Mouse (Mus musculus): Measurements from ENCODE around the gene Tmem86b. TPM values are rescaled to one million over a fixed set of nuclear protein-coding genes. Genes with fewer than 3 reads are reported as not detected.
"Not testable (repeated sequence)": the region's sequence is repeated elsewhere in the genome, so short reads cannot be mapped to it uniquely, and the experiment has no call there.

Gene Tmem86b
- total RNA-seq, 2 experiments from 2014 or later: 5.9 to 8.2 TPM

DNA sequence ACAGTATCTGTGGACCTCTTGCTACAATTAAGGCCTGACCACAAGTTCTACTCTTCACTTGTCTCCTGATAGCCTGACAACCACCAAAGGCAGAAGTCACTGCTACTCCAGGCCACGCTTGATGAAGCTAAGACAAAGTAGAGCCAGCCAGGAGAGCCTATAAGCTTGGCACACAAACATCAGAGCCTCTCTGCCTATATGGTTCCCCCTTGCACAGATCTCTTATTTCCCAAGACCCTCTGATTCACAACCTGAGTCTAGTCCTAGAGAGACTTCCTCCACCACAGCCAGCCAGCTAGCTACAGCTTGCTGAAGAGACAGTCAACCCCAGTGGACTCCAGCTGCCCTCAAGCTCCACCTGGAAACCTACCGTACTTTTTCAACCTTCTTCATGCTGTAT is 16.8 kb upstream of the Tmem86b start:
- DNase-seq: no peak

DNA sequence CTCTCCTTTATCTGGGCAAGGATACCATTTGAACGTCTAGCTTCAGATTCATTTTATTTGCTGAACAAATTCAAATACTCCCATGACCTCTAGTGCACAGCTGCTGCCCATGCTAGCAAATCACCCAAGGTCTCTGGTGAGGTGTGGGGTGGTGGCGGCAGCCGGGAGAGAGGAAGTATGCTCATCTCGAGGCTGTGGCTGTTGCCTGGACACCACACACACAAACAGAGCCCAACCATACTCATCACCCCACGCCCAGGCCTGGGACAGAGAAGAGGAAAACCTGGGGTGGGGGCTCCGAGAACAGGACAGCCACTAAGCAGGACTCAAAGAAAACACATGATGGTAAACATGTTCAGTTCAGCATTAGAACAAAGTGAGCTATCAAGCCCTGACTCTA is 16.1 kb upstream of the Tmem86b start:
- DNase-seq: peak; percentile 53 to 54

DNA sequence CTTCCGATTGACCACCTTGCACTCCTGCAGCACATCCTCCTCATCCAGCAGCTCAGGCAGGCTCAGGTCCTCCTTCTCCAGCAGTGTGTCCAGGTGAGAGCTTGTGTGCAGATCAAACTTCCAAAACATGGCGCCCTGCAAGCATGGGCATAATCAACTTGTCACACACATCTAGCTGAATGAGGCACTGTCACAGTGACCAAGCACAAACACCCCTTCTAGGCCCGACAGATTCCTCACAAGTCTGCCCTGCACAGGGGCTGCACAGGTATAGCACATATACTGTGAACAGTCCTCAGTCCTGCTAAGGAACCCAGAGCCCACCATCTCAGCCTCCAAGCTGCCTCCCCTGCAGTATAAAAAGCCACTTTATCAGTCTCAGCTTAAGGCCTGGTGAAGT is 15.6 kb upstream of the Tmem86b start:
- no peak for DNase-seq

DNA sequence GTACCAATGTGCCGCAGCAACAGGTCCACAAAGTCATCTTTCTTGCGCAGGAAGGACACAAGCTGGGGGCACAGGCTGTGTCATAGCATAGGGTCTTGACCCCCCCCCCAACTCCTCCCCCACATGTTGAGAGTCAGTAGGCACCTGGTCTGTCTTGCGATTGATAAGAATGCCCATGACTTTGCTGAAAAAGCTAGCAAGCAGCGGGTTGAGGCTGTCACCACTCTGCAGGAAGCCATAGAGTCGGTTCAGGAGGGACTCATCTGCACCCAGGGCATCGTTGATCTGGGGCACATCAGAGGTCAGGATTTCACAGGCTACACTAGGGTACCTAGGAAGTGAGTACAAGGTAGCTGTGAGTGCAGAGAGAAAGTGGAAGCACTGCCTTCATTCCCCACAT is 12.0 kb upstream of the Tmem86b start:
- no peak for DNase-seq

DNA sequence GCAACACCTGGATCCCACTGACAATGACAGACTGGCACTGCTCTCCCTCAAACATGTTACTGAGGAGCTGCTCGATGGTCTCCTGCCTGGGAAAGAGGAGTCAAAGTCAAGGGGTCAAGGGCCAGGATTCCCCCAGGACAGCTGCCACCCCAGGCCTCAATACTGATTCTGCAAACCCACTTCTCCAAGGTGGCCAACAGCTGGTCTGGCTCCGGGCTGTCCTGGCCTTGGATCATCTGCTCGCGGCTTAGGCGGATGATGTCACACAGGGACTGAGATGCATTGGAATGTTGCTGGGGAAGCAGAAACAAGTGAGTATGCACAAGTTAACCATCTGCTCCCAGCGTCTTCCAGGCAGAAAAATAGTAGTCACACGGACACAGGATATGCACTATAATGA is 10.7 kb upstream of the Tmem86b start:
- peak; percentile 46 to 48 for DNase-seq

DNA sequence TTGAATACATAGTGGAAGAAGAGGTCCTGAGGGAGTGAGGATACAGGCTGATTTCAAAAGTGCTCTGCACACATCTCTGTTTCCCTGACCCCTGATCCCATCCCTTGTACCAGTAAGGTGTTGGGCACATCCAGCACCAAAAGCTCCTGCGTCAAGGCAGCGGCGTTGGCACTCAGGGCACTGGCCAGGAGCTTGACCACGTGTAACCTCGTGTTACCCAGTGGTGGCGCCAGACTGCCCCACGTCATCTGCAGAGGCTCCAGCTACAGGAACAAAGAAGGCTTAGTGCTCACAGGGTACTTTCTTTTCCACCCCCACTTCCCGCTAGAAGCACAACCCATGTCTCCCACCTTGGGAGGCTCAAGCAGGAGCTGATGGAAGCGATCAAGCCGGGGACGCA is 9.9 kb upstream of the Tmem86b start:
- DNase-seq: no peak

DNA sequence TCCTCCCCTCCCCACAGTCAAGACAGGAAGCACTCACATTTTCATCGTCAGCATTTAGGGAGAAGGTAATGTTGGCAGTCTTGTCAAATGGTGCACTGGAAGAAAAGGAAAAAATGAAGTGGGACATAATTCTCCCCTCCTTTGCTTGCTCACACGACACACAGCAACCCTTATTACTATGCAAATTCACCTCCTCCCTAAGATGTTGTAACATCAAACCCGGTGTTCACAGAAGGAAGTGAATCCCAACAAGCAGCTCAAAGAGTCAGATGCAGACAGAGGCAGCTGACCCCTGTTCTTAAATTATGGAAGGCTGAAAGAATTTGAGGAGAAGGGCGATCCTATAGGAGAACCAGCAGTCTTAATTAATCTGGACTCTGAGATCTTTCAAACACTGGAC is 5.0 kb upstream of the Tmem86b start:
- no peak for DNase-seq

DNA sequence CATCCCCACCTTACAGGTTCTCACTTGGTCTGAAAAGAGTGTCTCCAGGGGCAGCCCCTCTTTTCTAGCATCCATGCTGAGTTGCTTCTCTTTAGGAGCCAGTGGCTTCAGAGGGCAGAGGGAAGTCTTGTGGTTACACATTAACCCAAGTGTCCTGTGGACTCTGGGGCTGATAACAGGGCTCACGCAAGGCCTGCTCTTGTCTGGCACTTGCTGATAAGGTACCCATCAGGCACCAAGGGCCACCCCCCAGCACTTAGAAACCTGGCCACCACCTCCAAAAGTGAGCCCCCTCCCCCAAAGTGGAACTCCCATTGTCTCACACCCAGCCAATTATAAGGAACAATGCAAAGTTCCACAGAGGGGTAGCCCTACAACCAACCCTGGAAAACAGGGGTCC is 1.0 kb downstream of the Tmem86b start:
- no peak for DNase-seq

DNA sequence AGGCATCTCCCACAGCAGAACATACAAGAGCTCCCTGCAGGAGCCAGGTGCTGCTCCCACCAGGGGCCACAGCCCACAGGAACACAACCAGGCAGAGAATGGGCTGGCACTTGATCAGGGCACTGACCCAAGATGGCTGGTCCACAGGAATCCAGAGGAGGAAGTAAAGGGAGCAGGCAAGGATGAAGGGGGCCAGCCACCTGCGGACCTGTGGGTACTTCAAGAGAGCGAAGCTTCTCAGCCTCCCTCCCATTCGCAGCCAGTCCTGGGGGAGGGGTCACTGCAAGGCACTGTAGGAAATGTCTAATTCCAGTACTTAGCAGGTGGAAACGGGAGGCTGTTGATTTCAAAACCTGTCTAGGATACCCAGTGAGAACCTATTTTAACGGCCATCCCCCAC is 1.6 kb downstream of the Tmem86b start:
- no peak for DNase-seq

DNA sequence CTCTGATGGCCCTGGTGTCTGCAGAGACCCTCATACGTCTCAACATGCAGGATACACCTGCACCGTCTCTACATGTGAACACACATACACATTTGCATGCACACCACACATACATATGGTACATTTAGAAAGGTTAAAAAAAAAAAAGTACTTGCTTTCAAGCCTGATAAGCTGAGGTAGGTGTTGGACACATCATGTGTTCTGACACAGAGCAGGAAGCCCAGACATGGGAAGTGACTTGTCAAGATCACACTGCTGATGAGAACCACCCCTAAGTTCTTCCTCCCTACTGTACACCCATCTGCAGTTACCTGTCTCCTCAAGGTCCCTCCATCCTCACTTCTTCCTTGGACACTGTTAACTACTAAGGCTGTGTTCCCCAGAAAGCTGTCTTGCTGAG is 5.3 kb downstream of the Tmem86b start:
- DNase-seq: no peak

DNA sequence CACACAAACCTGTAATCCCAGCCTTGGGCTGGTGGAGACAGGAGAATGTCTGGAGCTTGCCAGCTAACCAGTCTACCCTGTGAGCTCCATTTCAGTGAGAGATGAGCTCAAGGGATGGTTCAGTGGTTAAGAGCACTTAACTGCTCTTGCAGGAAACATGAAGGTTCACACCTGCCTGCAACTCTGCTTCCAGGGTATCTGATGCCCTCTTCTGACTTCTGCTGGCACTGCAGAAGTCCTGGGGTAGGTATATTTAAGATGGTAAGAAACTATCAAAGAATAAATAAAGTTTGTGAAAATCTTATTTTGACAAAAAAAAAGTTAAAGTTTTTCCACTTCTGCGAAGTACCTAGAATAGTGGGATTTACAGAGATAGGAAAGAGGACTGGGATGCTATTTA is 6.9 kb downstream of the Tmem86b start:
- no peak for DNase-seq

DNA sequence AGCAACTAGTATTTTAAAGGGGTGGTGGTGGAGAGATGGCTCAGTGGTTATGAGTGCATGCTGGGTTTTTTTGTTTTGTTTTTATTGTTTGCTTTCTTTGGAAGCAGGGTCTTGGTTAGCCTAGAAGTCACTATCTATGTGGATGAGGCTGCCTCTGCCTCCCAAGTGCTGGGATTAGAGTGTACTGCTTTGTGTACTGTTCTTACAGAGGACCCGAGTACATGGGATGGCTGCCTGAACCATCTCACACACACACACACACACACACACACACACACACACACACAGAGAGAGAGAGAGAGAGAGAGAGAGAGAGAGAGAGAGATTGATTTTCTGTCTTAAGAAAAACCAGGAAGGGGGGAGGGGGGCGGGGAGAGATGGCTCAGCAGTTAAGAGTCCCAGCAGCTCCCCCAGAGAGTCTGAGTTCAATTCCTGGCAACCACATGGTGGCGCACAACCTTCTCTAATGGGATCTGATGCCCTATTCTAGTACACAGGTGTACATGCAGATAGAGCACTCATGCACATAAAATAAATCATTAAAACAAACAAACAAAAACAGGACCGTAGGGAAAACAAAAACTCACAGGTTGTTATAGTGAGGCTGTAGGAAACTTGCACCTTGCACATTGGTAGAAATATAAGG is 7.6 kb downstream of the Tmem86b start:
- peak; percentile 68 to 70 for DNase-seq

DNA sequence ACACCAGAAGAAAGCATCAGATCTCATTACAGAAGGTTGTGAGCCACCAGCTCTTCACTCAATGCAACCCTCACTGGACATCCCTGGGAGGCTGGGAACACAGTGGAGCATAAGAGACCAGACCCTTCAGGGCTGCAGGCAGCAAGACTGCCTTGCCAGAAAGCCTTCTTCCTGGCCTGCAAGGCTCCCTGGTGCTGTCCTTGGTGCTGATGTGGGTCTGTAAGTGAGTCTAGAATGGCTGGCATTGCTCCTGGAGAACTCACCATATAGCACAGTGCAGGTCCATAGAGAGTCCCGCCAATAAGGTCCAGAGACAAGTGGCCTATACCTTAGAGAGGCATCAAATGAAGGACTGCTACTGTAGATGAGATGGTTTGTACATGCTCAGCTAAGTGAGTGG is 11.2 kb downstream of the Tmem86b start:
- DNase-seq: peak; percentile 70 to 82

DNA sequence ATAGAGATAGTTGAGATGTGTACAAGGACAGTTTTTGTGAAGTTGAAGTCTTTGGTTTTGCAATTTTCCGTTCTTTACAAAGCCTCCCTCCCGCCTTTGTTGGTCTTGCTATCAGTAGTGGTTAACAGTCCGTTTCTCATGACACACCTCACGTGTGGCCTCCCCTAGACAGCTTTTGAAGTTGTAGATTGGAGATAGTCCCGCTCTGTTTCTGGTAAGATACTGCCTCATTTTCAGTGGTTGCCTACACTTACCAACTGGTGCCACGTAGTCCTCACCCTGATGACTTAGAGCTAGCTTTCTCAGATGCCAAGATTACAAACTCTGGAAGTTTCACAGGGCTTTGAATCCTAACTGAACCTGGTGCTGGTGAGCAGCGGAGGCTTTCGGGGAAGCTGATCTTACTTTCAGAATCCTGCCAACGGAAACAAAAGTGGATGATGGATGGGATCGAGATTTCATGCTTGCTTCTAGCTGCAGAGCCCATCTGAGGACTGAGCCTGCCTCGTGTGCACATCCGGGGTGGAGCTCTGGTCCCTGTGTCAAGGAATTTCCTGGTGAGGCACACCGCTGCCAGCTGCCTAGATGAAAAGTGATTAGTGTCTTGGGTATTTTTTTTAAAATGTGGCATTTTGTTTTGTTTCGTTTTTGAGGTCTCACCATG is 17.4 kb downstream of the Tmem86b start:
- no peak for DNase-seq

DNA sequence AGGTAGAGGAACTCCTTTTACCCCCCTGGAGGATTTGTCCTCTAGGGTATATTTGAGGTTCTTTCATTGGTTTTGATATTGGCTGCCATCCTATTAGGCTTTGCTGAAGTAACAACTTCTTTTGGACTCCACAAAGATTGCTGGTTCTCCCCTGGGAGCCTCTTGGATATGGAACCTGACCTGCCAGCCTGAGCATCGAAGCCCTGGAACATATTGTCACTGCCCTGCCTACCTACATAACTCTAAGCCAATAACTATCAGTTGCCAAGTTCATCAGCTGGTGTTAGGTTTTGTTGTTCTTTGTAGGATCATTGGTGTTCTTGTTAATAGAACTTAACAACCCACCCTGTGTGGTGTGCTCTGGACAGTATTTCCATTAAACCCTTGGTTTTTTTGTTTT is 18.3 kb downstream of the Tmem86b start:
- DNase-seq: no peak

DNA sequence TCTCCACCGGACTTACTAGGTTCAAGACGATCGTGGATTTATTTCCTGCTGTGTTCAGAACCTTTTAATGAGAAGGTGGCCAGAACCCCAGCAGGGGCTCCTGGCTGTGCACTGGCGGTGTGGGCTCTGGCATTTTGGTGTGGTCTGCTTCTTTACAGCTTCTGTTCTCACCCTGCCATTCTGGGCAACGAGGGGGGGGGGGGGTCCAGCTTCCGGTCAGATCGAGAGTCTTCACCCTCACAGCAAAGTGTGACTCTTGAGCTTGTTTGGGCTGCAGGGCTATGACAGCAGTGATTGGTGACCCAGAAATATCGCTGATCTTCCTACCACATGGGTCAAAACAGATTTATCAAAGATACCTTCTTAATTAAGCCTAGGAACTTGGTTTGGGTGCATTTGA is 18.8 kb downstream of the Tmem86b start:
- DNase-seq: no peak

DNA sequence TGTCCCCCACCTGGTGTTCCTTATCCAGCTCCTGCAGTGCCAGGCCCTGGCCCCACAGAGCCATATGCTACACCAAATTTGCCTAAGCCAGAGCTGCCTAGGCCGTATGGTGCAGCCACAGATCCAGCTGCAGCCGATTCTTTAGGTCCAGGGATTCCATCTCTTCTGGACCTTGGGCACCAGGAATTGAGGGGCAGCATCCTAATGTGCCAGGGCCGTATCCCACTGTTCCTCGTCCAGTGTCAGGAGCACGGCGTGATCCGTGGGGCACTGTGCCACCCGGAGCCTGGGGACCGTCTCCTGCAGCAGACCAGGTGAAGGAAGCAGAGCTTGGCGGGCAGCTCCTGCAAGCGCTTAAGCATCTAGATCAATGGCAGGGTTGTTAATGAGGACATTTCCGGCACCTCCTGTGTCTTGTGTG is 19.3 kb downstream of the Tmem86b start:
- DNase-seq: no peak

DNA sequence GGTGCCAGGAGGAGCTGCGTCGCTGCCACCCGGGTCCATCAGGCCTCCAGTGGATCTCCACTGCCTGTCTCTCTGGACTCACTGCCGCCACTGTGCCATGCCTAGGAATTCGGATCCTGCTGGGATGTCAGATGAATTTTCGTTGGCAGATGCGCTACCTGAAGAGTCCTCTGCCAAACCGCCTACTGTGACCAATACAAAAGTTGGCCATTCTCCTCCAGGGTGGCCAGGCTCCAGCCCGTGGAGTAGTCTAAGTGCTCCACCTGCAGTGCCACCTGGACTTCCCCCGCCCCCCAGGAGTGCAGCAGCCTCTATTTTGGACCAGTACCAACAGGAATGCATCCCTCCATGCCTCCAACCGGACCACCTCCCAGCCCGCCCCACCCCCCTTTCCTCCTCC is 19.7 kb downstream of the Tmem86b start:
- DNase-seq: no peak

DNA sequence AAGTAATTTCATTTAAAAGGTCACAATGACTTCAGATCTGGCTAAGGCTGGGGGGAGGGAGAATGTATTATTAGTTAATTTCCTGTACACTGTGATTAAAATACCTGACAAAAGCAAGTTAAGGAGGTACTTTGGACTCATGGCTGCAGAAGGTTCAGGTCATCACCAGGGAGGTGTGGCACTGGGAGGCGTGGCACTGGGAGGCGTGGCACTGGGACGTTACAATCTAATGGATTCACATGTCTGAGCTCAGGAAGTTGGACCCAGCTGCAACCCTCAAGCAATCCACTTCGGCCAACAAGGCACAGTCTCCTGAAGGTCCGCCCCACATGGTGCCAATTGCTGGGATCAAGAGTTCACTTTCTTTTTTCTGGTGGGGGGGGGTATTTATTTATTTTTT is 23.2 kb downstream of the Tmem86b start:
- no peak for DNase-seq

DNA sequence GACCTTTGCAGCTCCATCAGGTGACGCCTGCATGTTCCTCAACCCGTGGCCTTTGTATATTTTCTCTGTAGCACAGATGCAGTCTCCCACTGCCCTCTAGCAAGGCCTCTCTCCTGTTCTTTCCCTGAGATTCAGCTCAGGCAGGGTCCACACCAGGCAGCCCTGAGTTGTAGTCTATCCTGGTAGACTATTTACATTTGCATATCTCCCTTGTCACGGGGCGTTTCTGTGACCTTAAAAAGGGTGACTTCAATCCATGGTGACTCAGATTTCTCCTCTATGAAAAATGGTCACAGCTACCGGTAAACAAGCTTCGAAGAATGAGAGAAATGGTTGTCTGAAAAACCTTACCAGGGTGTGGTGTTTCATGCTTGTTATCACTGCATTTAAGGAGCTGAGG is 27.3 kb downstream of the Tmem86b start, which contains the start of gene Ptprh:
Gene Ptprh (minus strand): TSS at position 169 of the 400 bp plus-strand sequence.
- DNase-seq: no peak

DNA sequence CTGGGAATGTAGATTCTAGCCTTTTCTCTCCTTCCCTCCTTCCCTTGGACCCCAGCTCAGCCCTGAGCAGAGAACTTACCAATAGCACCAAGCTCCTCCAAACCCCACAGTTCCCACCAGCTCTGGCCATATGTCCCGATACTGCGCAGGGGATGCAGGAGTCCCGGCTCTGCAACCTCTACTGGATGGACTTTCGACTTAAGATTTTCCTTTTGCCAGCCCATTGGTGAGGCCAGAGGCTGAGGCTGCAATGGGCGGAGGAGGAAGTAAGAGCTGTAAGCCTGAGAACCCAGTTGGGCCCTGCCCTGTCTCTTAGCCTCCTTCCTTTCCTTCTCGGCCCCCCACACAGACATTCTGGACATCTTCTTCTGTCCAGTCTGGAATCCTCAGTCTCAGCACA is 28.3 kb downstream of the Tmem86b start:
- no peak for DNase-seq

DNA sequence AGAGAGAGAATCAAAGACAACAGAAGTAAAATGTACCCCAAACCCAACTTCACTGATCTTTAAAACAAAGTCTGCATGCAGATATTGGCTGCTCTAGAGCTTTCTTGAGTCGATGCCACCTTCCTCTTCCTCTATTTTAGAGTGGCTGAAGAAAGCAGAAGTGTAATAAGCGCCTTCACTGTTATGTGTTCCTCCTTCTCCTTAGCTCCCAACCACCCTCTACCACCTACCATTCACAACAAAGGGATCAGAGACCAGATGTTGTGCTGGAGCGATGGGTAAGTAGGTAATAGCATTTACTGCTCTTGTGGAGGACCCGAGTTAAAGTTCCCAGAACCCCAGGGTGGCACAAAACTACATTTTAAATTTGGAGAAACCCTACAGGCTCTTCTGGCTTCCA is 34.2 kb downstream of the Tmem86b start:
- not testable (repeated sequence) for DNase-seq

DNA sequence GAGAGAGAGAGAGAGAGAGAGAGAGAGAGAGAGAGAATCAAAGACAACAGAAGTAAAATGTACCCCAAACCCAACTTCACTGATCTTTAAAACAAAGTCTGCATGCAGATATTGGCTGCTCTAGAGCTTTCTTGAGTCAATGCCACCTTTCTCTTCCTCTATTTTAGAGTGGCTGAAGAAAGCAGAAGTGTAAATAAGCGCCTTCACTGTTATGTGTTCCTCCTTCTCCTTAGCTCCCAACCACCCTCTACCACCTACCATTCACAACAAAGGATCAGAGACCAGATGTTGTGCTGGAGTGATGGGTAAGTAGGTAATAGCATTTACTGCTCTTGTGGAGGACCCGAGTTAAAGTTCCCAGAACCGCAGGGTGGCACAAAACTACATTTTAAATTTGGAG is 49.7 kb downstream of the Tmem86b start:
- not testable (repeated sequence) for DNase-seq

Data from adrenal gland, postnatal 36 days (tissue).